In genomic region chr16:56090385-56090784, GRCm38 (mm10) we compare ENCODE assay signal across 16 mouse cellular contexts. TPM values are rescaled to one million over a fixed set of nuclear protein-coding genes. Genes with fewer than 3 reads are reported as not detected.
DNase-seq lines count a peak whose midpoint lies in the region; ATAC-seq lines count a peak whose summit lies in the region.
"Had no signal": no experiment of that assay in that cellular context is flagged by ENCODE, and none has a peak within 500 bp of the region (broad histone marks: within the 10 kb centered on the region; RNA-seq: fewer than 3 reads in every experiment).

No protein-coding gene starts in this region.

- peak; percentile 57 for ATAC-seq in activated CD4-positive, CD25-positive, alpha-beta regulatory T cell, adult 4 months
- ATAC-seq: forebrain, embryonic 13.5 days; forebrain, postnatal 0 days; hindbrain, embryonic 16.5 days; intestine, embryonic 15.5 days had no signal

- no peaks in the 10 kb centered on the region for H3K36me3 ChIP-seq in splenic B cell, adult 2 months (ENCODE audit: control insufficient read depth, insufficient read depth, low read length, poor library complexity, severe bottlenecking)
- H3K36me3 ChIP-seq: intestine, embryonic 15.5 days had no signal

- peak; percentile 66 for DNase-seq in A20 (ENCODE audit: low read depth, low spot score)
- peak; percentile 26 for DNase-seq in CD4-positive, CD25-positive, alpha-beta regulatory T cell, adult 2 months (ENCODE audit: low read depth, low spot score)
- DNase-seq in splenic B cell, adult 2 months (ENCODE audit: low read depth, low spot score): peak; percentile 44
- DNase-seq in adrenal gland, adult (ENCODE audit: inconsistent age in 2 of 2, low spot score in 1 of 2): no peak
- no peak for DNase-seq in adrenal gland, adult 8-10 months
- DNase-seq: adrenal gland, postnatal 25 days; cerebellum, adult 18-20 months; cerebellum, adult 9-11 months; cerebellum, postnatal 36 days; forebrain, postnatal 0 days; gastrocnemius, postnatal 14 days had no signal

- no peaks in the 10 kb centered on the region for H3K27me3 ChIP-seq in splenic B cell, adult 2 months (ENCODE audit: control insufficient read depth, insufficient read depth, low read length, poor library complexity, severe bottlenecking)
- H3K27me3 ChIP-seq: forebrain, embryonic 13.5 days; heart, embryonic 12.5 days; intestine, embryonic 15.5 days had no signal

RNA-seq across cellular contexts. Expression of gene Senp7, which starts 42.2 kb away (rescaled TPM):
- 10 to 100 TPM; 51.4 to 54.0 TPM for polyA plus RNA-seq in activated CD4-positive, CD25-positive, alpha-beta regulatory T cell, adult 4 months (2017; shearing (Covaris generic))
- total RNA-seq in adrenal gland, adult 8-10 months (2022): 10 to 100 TPM; 18.0 to 33.3 (median 25.4) TPM

RNA-seq across cellular contexts. Expression of gene Trmt10c, which starts 52.8 kb away (rescaled TPM):
- polyA plus RNA-seq in activated CD4-positive, CD25-positive, alpha-beta regulatory T cell, adult 4 months (2017; shearing (Covaris generic)): 10 to 100 TPM; 25.4 to 29.0 TPM
- total RNA-seq in adrenal gland, adult 8-10 months (2022): 10 to 100 TPM; 16.0 to 19.5 (median 18.7) TPM

Comparison
In these comparisons a context has a peak if more than half of its experiments do, and no peak if none do; other contexts are left out.
1. DNase-seq: peak in A20 (single experiment), CD4-positive, CD25-positive, alpha-beta regulatory T cell, adult 2 months (single experiment) and splenic B cell, adult 2 months (single experiment); none in adrenal gland, adult (0 of 2) and adrenal gland, adult 8-10 months (single experiment).